Mouse (Mus musculus) kidney, adult 2 months (tissue): ENCODE results near the gene Bach2. TPM values are rescaled to one million over a fixed set of nuclear protein-coding genes. Genes with fewer than 3 reads are reported as not detected.

Experiments used
- DNase-seq: peaks from one replicate; pipeline ENCODE4 v3.0.0; 2021
- H3K27ac ChIP-seq: fragments of 200-500 bp; 2 replicates; pipeline ENCODE4 v1.5.1; 2012; ENCODE audit warnings: low read depth, low read length, control low read depth, inconsistent platforms; ENCODE audit not compliant: insufficient read depth
- H3K27me3 ChIP-seq: fragments of 200-500 bp; replicated peaks from 2 replicates; pipeline ENCODE4 v1.6.1; 2012; ENCODE audit warnings: mild to moderate bottlenecking, moderate library complexity, low read length, inconsistent platforms; ENCODE audit not compliant: control insufficient read depth, insufficient read depth
- H3K36me3 ChIP-seq: fragments of 200-500 bp; 2 replicates; pipeline ENCODE4 v1.6.1; 2012; ENCODE audit warnings: mild to moderate bottlenecking, moderate library complexity, low read length, inconsistent platforms; ENCODE audit not compliant: control insufficient read depth, insufficient read depth
- H3K4me1 ChIP-seq: fragments of 200-500 bp; 2 replicates; pipeline ENCODE4 v1.6.1; 2011; ENCODE audit warnings: low read length; ENCODE audit not compliant: control insufficient read depth, insufficient read depth
- H3K4me3 ChIP-seq: fragments of 200-500 bp; 2 replicates; pipeline ENCODE4 v1.5.1; 2011; ENCODE audit warnings: mild to moderate bottlenecking, low read depth, low read length, control low read depth; ENCODE audit not compliant: insufficient read depth
- CTCF ChIP-seq: fragments of 200-500 bp; conservative IDR thresholded peaks from 2 replicates; pipeline ENCODE4 v1.5.1; 2011; ENCODE audit warnings: low read depth, mild to moderate bottlenecking, control low read depth, low read length, moderate library complexity, mixed read lengths; ENCODE audit not compliant: insufficient read depth, insufficient read length
- POLR2A ChIP-seq: fragments of 200-500 bp; IDR thresholded peaks from one replicate; pipeline ENCODE4 v1.6.1; 2011; ENCODE audit warnings: low read depth, low read length, control low read depth
- WGBS: fragments of 180-500 bp; shearing (Covaris S2); methylation state at CpG from one replicate; pipeline ENCODE4 v1.1.7; 2018; 5-methylcytosine and 5-hydroxymethylcytosine counted together
- polyA plus RNA-seq: library from polyadenylated mRNA; depleted of rRNA; stranded (reverse); fragments of >200 nt; gene quantifications from 2 replicates; pipeline ENCODE4 v1.2.3, GENCODE M21; 2012

Bach2 gene
- polyA plus RNA-seq, 1 experiment: 2.5 TPM

DNA sequence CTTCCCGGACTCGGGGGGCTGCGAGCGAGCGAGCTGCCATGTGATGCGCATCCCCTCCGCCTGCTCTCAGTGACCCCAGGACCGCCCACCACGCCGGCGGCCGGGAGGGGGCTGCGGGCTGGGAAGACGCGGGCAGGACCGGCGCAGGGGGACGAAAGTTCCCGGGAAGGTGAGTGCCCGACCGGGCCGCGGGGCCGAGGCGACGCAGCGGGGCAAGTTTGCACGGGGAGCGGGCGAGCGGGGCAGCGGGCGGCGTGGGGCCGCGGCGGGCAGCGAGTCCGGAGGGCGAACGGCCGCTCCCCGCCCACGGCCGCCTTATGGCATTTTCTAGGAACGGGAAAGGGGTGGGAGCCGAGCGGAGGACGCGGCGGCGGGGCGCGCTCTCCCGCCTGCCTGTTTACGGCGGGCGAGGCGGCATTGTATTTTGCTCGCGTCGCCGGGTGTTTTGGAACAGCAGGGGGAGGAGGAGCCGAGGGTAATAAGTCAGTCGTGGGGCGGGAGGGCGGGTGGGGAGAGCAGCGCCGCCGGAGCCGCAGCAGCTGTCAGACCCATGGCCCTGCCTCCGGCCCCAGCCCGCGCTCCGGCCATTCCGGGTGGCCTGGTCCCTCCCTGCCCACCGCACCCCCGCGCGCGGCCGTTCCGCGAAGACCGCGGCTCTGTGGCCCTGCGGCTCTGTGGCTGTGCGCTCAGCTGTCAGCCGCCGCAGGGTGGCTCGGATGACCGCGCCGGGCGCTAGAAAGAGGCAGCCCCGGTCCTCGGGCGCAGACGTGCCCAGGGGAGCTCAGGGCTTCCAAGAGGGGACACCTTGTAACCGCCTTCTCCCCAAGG, 531 bp downstream of the Bach2 start:
- no peaks in the 10 kb centered on the region for H3K27me3 ChIP-seq
- TF ChIP-seq POLR2A (no peak), CTCF (no peak)
- DNase-seq: peak; percentile 89
- no peaks in the 10 kb centered on the region for H3K36me3 ChIP-seq
- 1% methylated on average over 76 of the region's 100 CpGs for WGBS
- H3K27ac ChIP-seq: peak overlapping the region; percentile 66
- H3K4me1 ChIP-seq: 0 out of 2 replicates have a peak, but pooled peaks cover 2% of the 10 kb centered on the region
- peak overlapping the region; percentile 97 for H3K4me3 ChIP-seq

DNA sequence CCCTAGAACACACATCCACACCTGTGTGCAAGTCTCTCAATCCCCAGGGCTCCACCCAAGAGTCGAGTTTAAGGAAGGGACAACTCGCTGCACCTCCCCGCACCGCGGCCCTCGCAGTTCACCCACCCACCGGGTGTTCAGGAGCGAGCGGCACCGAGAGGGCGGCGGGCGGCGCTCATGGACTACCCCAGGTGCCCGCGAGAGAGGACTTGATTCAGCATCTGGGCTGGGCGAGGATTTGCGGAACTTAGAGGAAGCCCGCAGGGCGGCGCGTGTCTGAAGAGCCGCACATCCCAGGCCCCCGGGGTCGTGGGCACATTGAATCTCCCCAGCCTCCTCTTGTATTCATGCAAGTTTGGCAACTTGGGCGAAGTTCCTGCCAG, 1.1 kb downstream of the Bach2 start:
- Histone ChIP-seq H3K4me1 (0 out of 2 replicates have a peak, but pooled peaks cover 2% of the 10 kb centered on the region), H3K36me3 (no peaks in the 10 kb centered on the region), H3K27ac (peak overlapping the region; percentile 52), H3K4me3 (peak overlapping the region; percentile 97), H3K27me3 (no peaks in the 10 kb centered on the region)
- TF ChIP-seq POLR2A (no peak), CTCF (no peak; the same call in 1 of the 2 replicates)
- DNase-seq: peak; percentile 84
- WGBS: under 1% methylated on average over 26 of the region's 26 CpGs

DNA sequence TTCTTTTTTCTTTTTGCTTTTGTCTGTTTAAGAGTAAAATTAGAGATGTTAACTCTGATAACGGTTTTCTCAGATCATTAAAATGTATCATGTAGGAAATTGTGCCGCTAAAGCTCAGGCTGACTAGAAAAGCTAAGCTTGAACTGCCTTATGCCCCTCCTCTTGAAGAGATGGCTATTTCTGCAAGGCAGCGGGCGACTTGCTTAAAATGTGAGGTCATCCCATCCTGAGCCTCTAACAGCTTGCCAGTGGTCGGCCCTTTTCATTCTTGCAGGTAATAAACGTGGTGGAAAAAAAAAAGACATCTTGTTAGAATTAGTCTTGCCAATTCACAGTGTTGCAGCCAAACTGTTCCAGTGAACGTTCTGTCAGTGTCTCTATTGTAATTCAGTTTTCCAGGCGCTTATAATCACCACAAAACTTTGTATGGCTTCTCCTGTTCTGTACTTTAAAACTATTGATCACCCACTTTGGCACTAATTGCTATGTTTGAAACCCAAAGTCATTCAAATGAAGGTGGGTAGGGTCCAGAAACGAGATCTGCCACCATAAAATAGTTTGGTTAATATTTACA, 1.9 kb downstream of the Bach2 start:
- DNase-seq: no peak

DNA sequence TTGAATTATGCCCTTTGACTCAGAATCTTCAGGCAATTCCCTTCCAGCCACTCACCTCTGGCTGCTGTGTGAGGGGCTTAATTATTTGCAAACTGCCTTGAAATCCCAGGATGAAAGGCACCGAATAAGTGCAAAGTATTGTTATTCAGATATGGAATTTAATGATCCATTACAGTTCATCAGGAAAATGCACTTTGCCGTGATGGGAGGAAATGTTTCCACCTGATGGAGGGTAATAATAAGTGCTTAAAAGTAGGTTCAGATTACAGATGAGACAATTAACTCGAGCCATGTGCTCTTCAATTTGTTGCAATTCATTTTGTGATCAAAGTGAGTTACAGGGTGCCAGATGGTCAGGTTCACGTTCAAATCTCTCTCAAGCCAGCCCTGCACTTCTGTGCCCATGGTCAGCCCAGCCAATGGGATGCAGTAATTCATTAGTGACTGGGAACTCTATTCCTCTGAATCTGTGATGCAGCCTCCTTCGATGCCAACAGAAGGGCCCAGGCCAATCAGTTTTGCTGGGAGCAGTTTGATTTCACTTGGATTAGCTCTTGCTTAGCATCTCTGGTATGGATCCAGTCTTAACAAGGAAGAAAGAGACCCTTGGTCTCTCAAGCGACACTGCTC, 2.9 kb downstream of the Bach2 start:
- 67% methylated on average over 6 of the region's 6 CpGs for WGBS
- Histone ChIP-seq H3K36me3 (no peaks in the 10 kb centered on the region), H3K27ac (no peak overlapping the region), H3K4me3 (no peak overlapping the region), H3K4me1 (0 out of 2 replicates have a peak, but pooled peaks cover 2% of the 10 kb centered on the region), H3K27me3 (no peaks in the 10 kb centered on the region)
- no peak for DNase-seq
- TF ChIP-seq CTCF: no peak
- TF ChIP-seq POLR2A: no peak

More for the DNA sequence above, 1.9 kb downstream of the Bach2 start:
- TF ChIP-seq CTCF (no peak), POLR2A (no peak)
- Histone ChIP-seq H3K27me3 (no peaks in the 10 kb centered on the region), H3K36me3 (no peaks in the 10 kb centered on the region), H3K4me3 (no peak overlapping the region), H3K27ac (no peak overlapping the region), H3K4me1 (0 out of 2 replicates have a peak, but pooled peaks cover 2% of the 10 kb centered on the region)
- WGBS: 55% methylated on average over 9 of the region's 9 CpGs

DNA sequence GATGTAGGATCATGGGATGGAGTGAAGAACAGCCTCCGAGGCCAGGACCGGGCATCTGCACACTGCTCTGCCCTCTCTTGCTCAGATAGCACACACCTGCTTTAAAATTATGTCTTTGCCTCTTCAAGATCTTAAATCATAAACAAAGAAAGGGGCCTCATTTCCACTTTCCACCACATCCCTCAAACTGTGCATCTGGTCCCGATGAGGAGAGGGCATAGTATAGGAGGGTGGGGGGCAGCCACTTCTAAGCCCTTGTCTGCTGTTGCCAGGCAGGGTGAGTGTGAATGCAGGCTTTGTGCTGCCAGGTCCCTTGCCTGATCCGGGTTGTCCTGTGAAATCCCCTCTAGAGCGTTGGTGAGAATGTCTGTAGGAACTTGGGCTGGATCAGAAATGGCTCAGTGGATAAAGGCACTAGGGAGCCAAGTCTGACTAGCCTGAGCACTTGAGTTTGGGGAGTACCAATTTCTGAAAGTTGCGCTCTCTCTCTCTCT, 3.6 kb downstream of the Bach2 start:
- Histone ChIP-seq H3K27me3 (no peaks in the 10 kb centered on the region), H3K4me3 (no peak overlapping the region), H3K36me3 (no peaks in the 10 kb centered on the region), H3K4me1 (0 out of 2 replicates have a peak, but pooled peaks cover 2% of the 10 kb centered on the region), H3K27ac (no peak overlapping the region)
- no peak for DNase-seq
- 84% methylated on average over 6 of the region's 6 CpGs for WGBS
- TF ChIP-seq CTCF (no peak), POLR2A (no peak)

DNA sequence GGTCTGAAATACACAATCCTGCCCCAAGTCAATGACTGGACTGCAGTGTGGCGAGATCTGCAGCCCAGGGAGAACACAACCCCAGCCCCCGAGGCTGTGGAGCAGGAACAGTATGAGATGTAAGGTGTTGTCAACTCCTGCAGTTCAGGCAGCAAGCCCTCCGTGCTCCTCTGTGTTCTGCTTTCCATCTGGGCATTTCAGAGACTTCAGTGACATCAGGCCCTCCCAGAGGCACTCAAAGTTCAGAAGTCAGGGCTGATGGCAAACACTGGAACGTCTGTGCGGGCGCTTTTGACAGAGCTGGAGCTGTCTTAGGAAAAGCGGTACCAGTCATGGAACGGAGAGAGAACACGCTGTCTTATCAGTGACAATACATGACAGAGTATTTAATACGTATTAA, 4.9 kb downstream of the Bach2 start:
- peak; percentile 33 for DNase-seq
- 69% methylated on average over 10 of the region's 10 CpGs for WGBS
- H3K4me1 ChIP-seq: peaks cover 9% of the 10 kb centered on the region; the same call in 1 of the 2 replicates
- H3K27ac ChIP-seq: no peak overlapping the region
- no peak overlapping the region for H3K4me3 ChIP-seq
- TF ChIP-seq CTCF (no peak), POLR2A (no peak)
- no peaks in the 10 kb centered on the region for H3K36me3 ChIP-seq
- no peaks in the 10 kb centered on the region for H3K27me3 ChIP-seq
